Mouse (Mus musculus): ENCODE measurements at regions not wholly inside any gene's neighbourhood (a gene's known extent, or its start where the extent isn't known, plus 50 kb on each side); places are given as distances from the start of the nearest gene placed in this dataset.

DNA sequence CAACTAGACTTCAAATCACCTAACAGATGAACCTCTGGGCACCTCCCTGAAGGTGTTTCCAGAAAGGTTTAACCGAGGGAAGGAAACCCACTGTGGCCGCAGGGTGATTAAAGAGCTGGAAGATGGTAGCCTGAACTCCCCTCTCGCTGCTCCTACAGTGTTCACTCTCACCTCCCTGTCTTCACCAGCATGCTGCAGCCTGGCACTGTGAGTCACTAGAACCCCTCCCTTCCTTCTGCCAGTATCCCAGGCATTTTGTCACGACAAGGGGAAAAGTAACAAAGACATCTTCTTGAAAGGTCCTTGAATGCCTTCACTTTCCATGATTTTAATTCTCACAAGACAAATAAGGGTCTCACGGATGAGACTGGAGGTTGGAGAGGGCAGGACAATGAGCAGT, 471.1 kb downstream of the Nuf2 start:
- Histone ChIP-seq H3K4me1 (replicated peaks; ENCODE audit: control insufficient read depth, insufficient read depth, low read length) (no peaks in the 10 kb centered on the region), H3K9ac (ENCODE audit: low read length) (no peak overlapping the region), H3K27me3 (ENCODE audit: control insufficient read depth, insufficient read depth, low read depth, low read length) (no peaks in the 10 kb centered on the region), H3K4me3 (ENCODE audit: low read length) (no peak overlapping the region), H3K4me2 (ENCODE audit: low read depth, low read length) (no peak overlapping the region), H3K27ac (ENCODE audit: low read length) (no peak overlapping the region), H3K36me3 (ENCODE audit: control insufficient read depth, insufficient read depth, low read length) (no peaks in the 10 kb centered on the region), H3K9me3 (ENCODE audit: control insufficient read depth, low read length) (no peaks in the 10 kb centered on the region)
- no peak for ATAC-seq (ENCODE audit: low read depth)
- WGBS, result 70% methylated on average over 5 of the region's 5 CpGs

DNA sequence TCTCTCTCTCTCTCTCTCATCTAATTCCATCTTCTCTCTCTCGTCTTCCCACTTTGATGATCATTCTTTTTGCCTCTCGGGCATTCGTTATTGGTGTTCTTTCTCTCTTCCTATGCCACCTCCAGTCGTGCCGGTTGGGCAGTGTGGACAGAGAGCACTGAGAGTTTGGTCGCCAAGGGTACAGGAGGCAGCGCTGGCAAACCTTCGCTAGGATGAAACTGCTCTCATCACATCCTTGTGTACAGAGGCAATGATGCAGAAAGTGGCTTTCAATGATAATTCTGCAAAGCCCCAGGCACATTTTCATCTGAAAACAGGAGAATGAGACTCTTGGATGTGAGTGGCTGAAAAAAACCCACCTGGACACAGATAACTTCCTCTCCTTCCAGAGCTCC, 479.4 kb downstream of the Nuf2 start:
- Histone ChIP-seq H3K27me3 (ENCODE audit: control insufficient read depth, insufficient read depth, low read depth, low read length) (no peaks in the 10 kb centered on the region), H3K4me3 (ENCODE audit: low read length) (no peak overlapping the region), H3K4me2 (ENCODE audit: low read depth, low read length) (no peak overlapping the region), H3K36me3 (ENCODE audit: control insufficient read depth, insufficient read depth, low read length) (no peaks in the 10 kb centered on the region), H3K4me1 (replicated peaks; ENCODE audit: control insufficient read depth, insufficient read depth, low read length) (no peaks in the 10 kb centered on the region), H3K9ac (ENCODE audit: low read length) (no peak overlapping the region), H3K27ac (ENCODE audit: low read length) (no peak overlapping the region), H3K9me3 (ENCODE audit: control insufficient read depth, low read length) (no peaks in the 10 kb centered on the region)
- WGBS, result 70% methylated on average over 8 of the region's 8 CpGs
- no peak for ATAC-seq (ENCODE audit: low read depth)

DNA sequence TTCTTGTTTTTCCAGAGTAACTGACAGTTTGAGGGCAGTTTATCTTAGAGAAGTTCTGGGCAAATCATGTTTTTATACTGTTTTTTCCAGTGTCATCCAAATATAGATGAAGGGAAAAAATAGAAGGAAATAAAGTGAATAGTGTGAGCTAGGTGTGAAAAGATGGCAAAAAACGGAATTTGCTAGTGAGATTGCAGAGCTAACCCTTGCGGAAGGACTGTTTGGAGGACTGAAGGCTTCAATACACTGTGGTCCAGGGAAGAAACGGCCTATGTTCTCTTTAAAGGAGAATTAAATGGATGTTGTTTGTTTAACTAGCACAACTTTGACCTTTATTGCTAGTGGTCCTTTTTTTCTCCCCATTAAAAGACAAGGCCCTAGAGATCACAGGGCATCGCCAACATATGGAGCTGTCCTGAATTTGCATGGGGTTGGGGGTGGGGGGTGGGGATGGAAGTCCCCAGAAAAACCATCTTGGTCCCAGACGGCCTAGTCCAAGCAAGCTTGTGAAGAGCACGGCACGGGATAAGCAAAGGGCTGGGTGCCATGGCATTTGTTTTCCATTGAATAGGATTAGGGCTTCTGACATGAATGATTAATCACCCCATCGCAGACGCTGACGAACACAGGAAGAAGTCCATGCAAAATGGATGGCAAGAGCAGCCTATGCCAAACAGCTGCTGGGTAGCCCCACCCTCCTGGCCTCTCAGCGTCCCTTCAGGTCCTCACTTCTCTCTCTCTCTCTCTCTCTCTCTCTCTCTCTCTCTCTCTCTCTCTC, 480.0 kb downstream of the Nuf2 start:
- 26% methylated on average over 11 of the region's 11 CpGs for WGBS
- H3K9me3 ChIP-seq (ENCODE audit: control insufficient read depth, low read length), result no peaks in the 10 kb centered on the region
- no peak overlapping the region for H3K9ac ChIP-seq (ENCODE audit: low read length)
- H3K4me3 ChIP-seq (ENCODE audit: low read length), result no peak overlapping the region
- H3K36me3 ChIP-seq (ENCODE audit: control insufficient read depth, insufficient read depth, low read length), result no peaks in the 10 kb centered on the region
- H3K27me3 ChIP-seq (ENCODE audit: control insufficient read depth, insufficient read depth, low read depth, low read length), result no peaks in the 10 kb centered on the region
- no peak overlapping the region for H3K4me2 ChIP-seq (ENCODE audit: low read depth, low read length)
- no peak for ATAC-seq (ENCODE audit: low read depth)
- no peak overlapping the region for H3K27ac ChIP-seq (ENCODE audit: low read length)
- H3K4me1 ChIP-seq (replicated peaks; ENCODE audit: control insufficient read depth, insufficient read depth, low read length), result no peaks in the 10 kb centered on the region

DNA sequence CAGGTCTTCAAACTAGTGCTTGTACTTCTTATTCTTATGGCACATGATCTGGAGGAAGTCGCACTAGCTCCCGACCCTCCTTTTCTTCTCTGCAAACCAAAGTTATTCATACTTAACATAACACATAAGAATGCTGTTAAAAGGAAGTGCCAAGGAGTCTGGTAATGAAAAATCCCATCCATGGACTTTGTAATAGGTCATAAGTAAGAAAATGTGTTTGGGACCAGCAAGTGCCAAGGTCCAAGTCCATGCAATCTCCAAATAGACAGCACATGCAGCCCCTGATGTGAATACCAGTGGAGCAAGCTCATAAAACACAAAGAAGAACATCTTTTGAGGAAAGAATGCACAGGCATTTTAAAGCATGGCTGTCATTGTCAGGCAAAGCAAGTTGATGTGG, 481.4 kb downstream of the Nuf2 start:
- Histone ChIP-seq H3K27ac (ENCODE audit: low read length) (no peak overlapping the region), H3K4me2 (ENCODE audit: low read depth, low read length) (no peak overlapping the region), H3K4me3 (ENCODE audit: low read length) (no peak overlapping the region), H3K27me3 (ENCODE audit: control insufficient read depth, insufficient read depth, low read depth, low read length) (no peaks in the 10 kb centered on the region), H3K4me1 (replicated peaks; ENCODE audit: control insufficient read depth, insufficient read depth, low read length) (no peaks in the 10 kb centered on the region), H3K9me3 (ENCODE audit: control insufficient read depth, low read length) (no peaks in the 10 kb centered on the region), H3K9ac (ENCODE audit: low read length) (no peak overlapping the region), H3K36me3 (ENCODE audit: control insufficient read depth, insufficient read depth, low read length) (no peaks in the 10 kb centered on the region)
- no peak for ATAC-seq (ENCODE audit: low read depth)
- WGBS, result 84% methylated on average over 2 of the region's 2 CpGs

DNA sequence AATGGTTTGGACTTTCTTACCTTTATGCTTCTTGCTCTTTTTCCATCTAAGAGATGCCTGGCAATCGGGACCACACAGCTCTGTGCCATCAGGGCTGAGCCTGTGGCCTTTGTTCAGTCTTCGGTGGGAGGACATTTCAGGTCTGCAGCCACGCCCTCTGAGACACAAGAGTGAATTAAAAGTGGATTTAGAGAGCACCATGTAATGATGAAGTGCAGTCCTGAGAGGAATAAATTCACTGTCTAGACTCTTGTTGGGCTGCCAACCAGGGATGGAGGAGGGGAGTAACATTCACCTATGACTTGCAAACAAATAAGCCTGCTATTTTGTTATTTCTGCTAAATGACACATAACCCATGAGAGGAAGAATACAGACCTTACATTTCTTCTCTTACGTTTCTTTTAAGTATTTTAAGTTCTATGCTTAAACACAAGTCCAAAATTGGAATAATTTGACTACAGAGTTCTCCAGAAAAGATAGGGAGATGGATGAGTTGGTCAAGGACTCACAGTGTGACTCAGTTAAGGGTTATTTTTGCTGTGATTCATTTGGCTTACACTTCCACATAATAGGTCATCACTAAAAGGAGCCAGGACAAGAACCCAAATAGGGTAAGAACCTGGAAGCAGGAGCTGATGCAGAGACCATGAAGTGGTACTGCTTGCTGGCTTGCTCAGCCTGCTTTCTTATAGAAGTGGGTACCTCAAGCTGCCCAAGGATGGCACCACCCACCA, 484.3 kb downstream of the Nuf2 start:
- Histone ChIP-seq H3K4me3 (ENCODE audit: low read length) (no peak overlapping the region), H3K9me3 (ENCODE audit: control insufficient read depth, low read length) (no peaks in the 10 kb centered on the region), H3K27ac (ENCODE audit: low read length) (no peak overlapping the region), H3K27me3 (ENCODE audit: control insufficient read depth, insufficient read depth, low read depth, low read length) (no peaks in the 10 kb centered on the region), H3K4me1 (replicated peaks; ENCODE audit: control insufficient read depth, insufficient read depth, low read length) (no peaks in the 10 kb centered on the region), H3K36me3 (ENCODE audit: control insufficient read depth, insufficient read depth, low read length) (no peaks in the 10 kb centered on the region), H3K9ac (ENCODE audit: low read length) (no peak overlapping the region), H3K4me2 (ENCODE audit: low read depth, low read length) (no peak overlapping the region)
- no peak for ATAC-seq (ENCODE audit: low read depth)
- 81% methylated on average over 4 of the region's 4 CpGs for WGBS

DNA sequence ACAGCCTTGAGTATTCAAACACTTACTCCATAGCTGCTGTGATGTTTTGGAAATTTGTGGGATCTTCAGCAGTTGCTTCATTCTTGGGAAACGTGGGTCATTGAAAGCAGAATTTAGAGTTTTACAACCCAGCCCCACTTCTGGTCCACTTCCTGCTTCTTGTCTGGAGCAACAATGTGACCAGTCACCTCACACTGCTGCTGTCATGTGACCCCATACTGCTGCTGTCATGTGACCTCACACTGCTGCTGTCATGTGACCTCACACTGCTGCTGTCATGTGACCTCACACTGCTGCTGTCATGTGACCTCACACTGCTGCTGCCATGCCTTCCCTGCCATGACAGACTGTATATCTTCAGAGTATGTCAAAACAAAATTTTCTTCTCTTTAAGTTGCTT, 497.7 kb downstream of the Nuf2 start:
- no peaks in the 10 kb centered on the region for H3K4me1 ChIP-seq (replicated peaks; ENCODE audit: control insufficient read depth, insufficient read depth, low read length)
- no peak overlapping the region for H3K9ac ChIP-seq (ENCODE audit: low read length)
- H3K4me3 ChIP-seq (ENCODE audit: low read length), result no peak overlapping the region
- H3K36me3 ChIP-seq (ENCODE audit: control insufficient read depth, insufficient read depth, low read length), result no peaks in the 10 kb centered on the region
- WGBS, result 58% methylated on average over 1 of the region's 1 CpGs
- no peaks in the 10 kb centered on the region for H3K9me3 ChIP-seq (ENCODE audit: control insufficient read depth, low read length)
- ATAC-seq (ENCODE audit: low read depth), result no peak
- no peaks in the 10 kb centered on the region for H3K27me3 ChIP-seq (ENCODE audit: control insufficient read depth, insufficient read depth, low read depth, low read length)
- no peak overlapping the region for H3K27ac ChIP-seq (ENCODE audit: low read length)
- H3K4me2 ChIP-seq (ENCODE audit: low read depth, low read length), result no peak overlapping the region

DNA sequence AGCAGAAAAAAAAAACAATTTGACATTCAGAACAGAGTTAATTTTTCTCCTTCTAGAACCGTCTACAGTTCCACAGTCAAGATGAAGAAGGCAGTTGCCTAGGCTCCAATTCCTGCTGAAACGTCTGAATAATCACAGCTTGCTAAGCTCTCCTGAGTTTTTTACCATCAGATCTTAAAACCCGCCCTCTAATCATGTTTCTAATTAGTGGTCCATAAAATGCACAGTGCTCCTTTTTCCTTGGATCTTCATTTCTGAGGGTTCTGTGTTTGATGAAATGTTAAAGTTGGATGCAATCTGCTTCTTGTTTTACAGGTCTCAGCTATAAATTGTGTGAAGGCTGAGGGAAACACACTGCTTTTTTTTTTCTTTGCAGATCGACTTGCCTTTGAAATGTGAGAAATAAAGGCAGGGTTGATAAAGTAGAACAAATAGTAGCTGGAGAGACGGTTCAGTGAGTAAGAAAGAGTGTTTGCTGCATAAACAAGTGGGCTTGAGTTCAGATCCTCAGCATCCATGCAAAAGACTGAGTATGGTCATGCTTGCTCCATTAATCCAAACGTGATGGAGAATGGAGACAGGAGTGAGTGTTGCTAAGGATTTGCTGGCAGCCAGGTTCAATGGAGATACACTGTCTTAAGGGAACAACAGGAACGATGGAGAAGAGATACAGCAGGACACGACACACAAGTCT, 499.3 kb downstream of the Nuf2 start:
- ATAC-seq (ENCODE audit: low read depth), result no peak
- H3K4me1 ChIP-seq (replicated peaks; ENCODE audit: control insufficient read depth, insufficient read depth, low read length), result no peaks in the 10 kb centered on the region
- no peaks in the 10 kb centered on the region for H3K9me3 ChIP-seq (ENCODE audit: control insufficient read depth, low read length)
- no peak overlapping the region for H3K9ac ChIP-seq (ENCODE audit: low read length)
- H3K4me3 ChIP-seq (ENCODE audit: low read length), result no peak overlapping the region
- H3K4me2 ChIP-seq (ENCODE audit: low read depth, low read length), result no peak overlapping the region
- no peaks in the 10 kb centered on the region for H3K27me3 ChIP-seq (ENCODE audit: control insufficient read depth, insufficient read depth, low read depth, low read length)
- no peak overlapping the region for H3K27ac ChIP-seq (ENCODE audit: low read length)
- no peaks in the 10 kb centered on the region for H3K36me3 ChIP-seq (ENCODE audit: control insufficient read depth, insufficient read depth, low read length)
- 61% methylated on average over 8 of the region's 8 CpGs for WGBS

DNA sequence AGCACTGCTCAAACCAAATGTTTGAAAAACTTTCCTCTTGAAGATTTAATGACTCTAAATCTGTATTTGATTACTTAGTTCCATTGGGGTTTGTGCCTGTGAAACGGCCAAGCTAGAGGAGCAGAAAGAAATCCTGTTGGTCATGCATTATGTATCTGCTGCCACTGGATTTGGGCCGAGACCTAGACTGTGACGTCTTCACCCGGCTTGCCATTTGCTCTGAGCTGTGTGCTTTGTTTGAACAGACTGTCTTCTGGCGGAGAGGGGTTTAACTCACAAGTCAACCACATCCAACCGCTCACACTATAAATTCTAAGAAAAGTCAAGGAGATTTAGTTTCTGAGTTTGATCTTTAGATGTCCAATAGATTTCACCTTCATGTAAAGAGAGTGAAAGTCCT, 503.6 kb downstream of the Nuf2 start:
- WGBS, result 56% methylated on average over 6 of the region's 6 CpGs
- no peak for ATAC-seq (ENCODE audit: low read depth)

DNA sequence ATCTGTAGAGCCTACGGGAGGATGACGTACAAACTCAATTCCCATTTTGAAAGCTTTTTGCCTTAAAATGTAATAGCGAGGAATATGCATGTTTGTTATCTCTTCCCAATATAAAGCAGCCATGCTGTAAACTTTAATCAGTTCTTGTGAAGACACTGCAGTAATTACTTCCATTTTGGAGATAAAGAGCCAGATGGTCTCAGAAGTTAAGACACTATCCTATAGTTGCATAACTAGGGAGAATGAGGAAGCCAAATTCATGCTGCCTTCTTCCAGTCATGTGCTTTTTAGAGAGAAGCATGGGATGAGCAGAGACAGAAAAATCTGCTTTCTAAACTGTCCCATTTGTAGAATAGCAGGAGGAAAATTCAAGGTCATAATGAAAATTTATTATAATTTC, 504.0 kb downstream of the Nuf2 start:
- WGBS, result 83% methylated on average over 3 of the region's 3 CpGs

More for the DNA sequence above, 503.6 kb downstream of the Nuf2 start:
- no peak overlapping the region for H3K4me2 ChIP-seq (ENCODE audit: low read depth, low read length)
- no peaks in the 10 kb centered on the region for H3K27me3 ChIP-seq (ENCODE audit: control insufficient read depth, insufficient read depth, low read depth, low read length)
- no peaks in the 10 kb centered on the region for H3K9me3 ChIP-seq (ENCODE audit: control insufficient read depth, low read length)
- no peak overlapping the region for H3K4me3 ChIP-seq (ENCODE audit: low read length)
- no peak overlapping the region for H3K27ac ChIP-seq (ENCODE audit: low read length)
- no peaks in the 10 kb centered on the region for H3K4me1 ChIP-seq (replicated peaks; ENCODE audit: control insufficient read depth, insufficient read depth, low read length)
- no peak overlapping the region for H3K9ac ChIP-seq (ENCODE audit: low read length)
- no peaks in the 10 kb centered on the region for H3K36me3 ChIP-seq (ENCODE audit: control insufficient read depth, insufficient read depth, low read length)

More for the DNA sequence above, 504.0 kb downstream of the Nuf2 start:
- H3K4me1 ChIP-seq (replicated peaks; ENCODE audit: control insufficient read depth, insufficient read depth, low read length), result no peaks in the 10 kb centered on the region
- no peaks in the 10 kb centered on the region for H3K27me3 ChIP-seq (ENCODE audit: control insufficient read depth, insufficient read depth, low read depth, low read length)
- H3K36me3 ChIP-seq (ENCODE audit: control insufficient read depth, insufficient read depth, low read length), result no peaks in the 10 kb centered on the region
- H3K9me3 ChIP-seq (ENCODE audit: control insufficient read depth, low read length), result no peaks in the 10 kb centered on the region
- H3K27ac ChIP-seq (ENCODE audit: low read length), result no peak overlapping the region
- no peak overlapping the region for H3K4me2 ChIP-seq (ENCODE audit: low read depth, low read length)
- no peak overlapping the region for H3K4me3 ChIP-seq (ENCODE audit: low read length)
- no peak for ATAC-seq (ENCODE audit: low read depth)
- H3K9ac ChIP-seq (ENCODE audit: low read length), result no peak overlapping the region

Measured in lung, embryonic 16.5 days (tissue).